In the genomic region with DNA sequence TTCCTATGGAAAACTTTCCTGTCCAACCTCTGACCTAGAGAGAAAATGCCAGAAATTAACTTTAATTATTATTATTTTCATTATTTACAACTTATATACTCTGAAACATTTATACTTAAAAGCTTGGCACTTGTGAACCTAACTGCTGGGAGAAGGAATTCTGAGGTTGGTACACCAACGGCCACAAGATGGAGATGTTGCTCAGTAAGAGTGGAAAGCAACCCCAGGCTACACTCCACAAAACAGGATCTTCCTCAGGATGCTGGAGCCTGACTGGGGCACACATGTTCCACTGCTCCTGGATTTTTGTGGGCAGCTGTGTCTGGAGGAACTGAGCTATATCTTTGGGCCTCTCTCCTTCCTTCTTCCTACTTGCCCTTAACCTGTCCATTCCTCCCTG, we compare ENCODE assay signal across 8 mouse cellular contexts. TPM values are rescaled to one million over a fixed set of nuclear protein-coding genes. Genes with fewer than 3 reads are reported as not detected.
DNase-seq lines count a peak whose midpoint lies in the region; ATAC-seq and TF ChIP-seq lines count a peak whose summit lies in the region.

No protein-coding gene starts in this region.

- TF ChIP-seq CTCF in bone marrow, adult 2 months (IDR thresholded peaks at IDR 0.05; ENCODE audit: control insufficient read depth, insufficient read depth, low read length): peak; percentile 16; the same call in 1 of the 2 replicates

- H3K4me1 ChIP-seq in forebrain, embryonic 14.5 days (ENCODE audit: control insufficient read depth, insufficient read depth, low read length): no peaks in the 10 kb centered on the region
- no peaks in the 10 kb centered on the region for H3K4me1 ChIP-seq in forebrain, embryonic 12.5 days
- H3K4me1 ChIP-seq in bone marrow, adult 2 months (ENCODE audit: control insufficient read depth, insufficient read depth, low read length): no peaks in the 10 kb centered on the region

- 12% methylated on average over 1 of the region's 1 CpGs for WGBS in forebrain, embryonic 14.5 days
- WGBS in forebrain, embryonic 12.5 days: 7% methylated on average over 1 of the region's 1 CpGs
- WGBS in bone marrow, adult 2 months: 36% methylated on average over 1 of the region's 1 CpGs

- DNase-seq in forebrain, embryonic 14.5 days (ENCODE audit: low spot score): peak; percentile 78
- DNase-seq in 416B (ENCODE audit: low read depth): peak; percentile 50
- DNase-seq in heart, postnatal 4 days: peak; percentile 43
- peak; percentile 26 for DNase-seq in lung, postnatal 25 days (ENCODE audit: low spot score)
- DNase-seq in gastrocnemius, adult 18-20 months (ENCODE audit: low spot score): no peak
- no peak for DNase-seq in testis, postnatal 10 days (ENCODE audit: low spot score)

- H3K9me3 ChIP-seq in forebrain, embryonic 14.5 days (replicated peaks; ENCODE audit: control insufficient read depth, low read length): no peaks in the 10 kb centered on the region
- H3K9me3 ChIP-seq in forebrain, embryonic 12.5 days: no peaks in the 10 kb centered on the region

- H3K36me3 ChIP-seq in forebrain, embryonic 14.5 days (ENCODE audit: control insufficient read depth, insufficient read depth, low read length): peaks cover 37% of the 10 kb centered on the region
- peaks cover 11% of the 10 kb centered on the region for H3K36me3 ChIP-seq in forebrain, embryonic 12.5 days (replicated peaks)

- no peak overlapping the region for H3K4me2 ChIP-seq in forebrain, embryonic 14.5 days (ENCODE audit: low read length)
- no peak overlapping the region for H3K4me2 ChIP-seq in forebrain, embryonic 12.5 days

- no peak for TF ChIP-seq POLR2A in bone marrow, adult 2 months (IDR thresholded peaks at IDR 0.05; ENCODE audit: borderline replicate concordance, control insufficient read depth, low read depth, low read length)

- no peaks in the 10 kb centered on the region for H3K27me3 ChIP-seq in forebrain, embryonic 14.5 days (replicated peaks; ENCODE audit: control insufficient read depth, insufficient read depth, low read length)
- no peaks in the 10 kb centered on the region for H3K27me3 ChIP-seq in forebrain, embryonic 12.5 days

- no peak overlapping the region for H3K4me3 ChIP-seq in forebrain, embryonic 14.5 days (ENCODE audit: low read depth, low read length)
- no peak overlapping the region for H3K4me3 ChIP-seq in forebrain, embryonic 12.5 days (replicated peaks)
- no peak overlapping the region for H3K4me3 ChIP-seq in bone marrow, adult 2 months (replicated peaks; ENCODE audit: control insufficient read depth, low read depth, low read length)

- ATAC-seq in forebrain, embryonic 14.5 days: 0 out of 2 replicates have a peak, but pooled peaks have one; percentile 32
- ATAC-seq in forebrain, embryonic 12.5 days (ENCODE audit: low FRiP score): no peak

- no peak overlapping the region for H3K27ac ChIP-seq in forebrain, embryonic 14.5 days (ENCODE audit: low read depth, low read length)
- H3K27ac ChIP-seq in forebrain, embryonic 12.5 days: no peak overlapping the region
- H3K27ac ChIP-seq in bone marrow, adult 2 months (ENCODE audit: control insufficient read depth, insufficient read depth, low read depth, low read length, poor library complexity): no peak overlapping the region

- H3K9ac ChIP-seq in forebrain, embryonic 14.5 days (ENCODE audit: low read length): no peak overlapping the region
- H3K9ac ChIP-seq in forebrain, embryonic 12.5 days: no peak overlapping the region

RNA-seq across cellular contexts. Expression of a gene that starts 21.8 kb away (rescaled TPM):
- 98.6 and 130 TPM in 2 replicates for polyA plus RNA-seq in forebrain, embryonic 14.5 days (2014; fragmentation: Nextera tagmentation; extraction: Ambion mirVana)
- 84.0 and 87.5 TPM in 2 replicates for polyA plus RNA-seq in forebrain, embryonic 12.5 days (2016; fragmentation: Nextera tagmentation; extraction: Ambion mirVana)
- 7.3 and 18.2 TPM in 2 replicates for polyA plus RNA-seq in bone marrow, adult 2 months (2011; ENCODE audit: insufficient read depth, insufficient read length, low replicate concordance, missing spikeins)
- 10 to 100 TPM; 62.5 to 67.0 TPM for total RNA-seq in heart, postnatal 4 days (2021)
- 100 to 1,000 TPM; 158 to 191 TPM for total RNA-seq in gastrocnemius, adult 18-20 months (2021)

RNA-seq across cellular contexts. Expression of a gene that starts 21.9 kb away (rescaled TPM):
- polyA plus RNA-seq in forebrain, embryonic 14.5 days (2014; fragmentation: Nextera tagmentation; extraction: Ambion mirVana): 21.9 and 23.8 TPM in 2 replicates
- 20.7 and 22.6 TPM in 2 replicates for polyA plus RNA-seq in forebrain, embryonic 12.5 days (2016; fragmentation: Nextera tagmentation; extraction: Ambion mirVana)
- polyA plus RNA-seq in bone marrow, adult 2 months (2011; ENCODE audit: insufficient read depth, insufficient read length, low replicate concordance, missing spikeins): 11.9 and 24.4 TPM in 2 replicates
- total RNA-seq in heart, postnatal 4 days (2021): 10 to 100 TPM; 28.8 to 31.1 TPM
- 10 to 100 TPM; 31.8 to 33.3 TPM for total RNA-seq in gastrocnemius, adult 18-20 months (2021)

Comparison
In these comparisons a context has a peak if more than half of its experiments do, and no peak if none do; other contexts are left out.
1. DNase-seq: peak in forebrain, embryonic 14.5 days (single experiment), 416B (single experiment), heart, postnatal 4 days (single experiment) and lung, postnatal 25 days (single experiment); none in gastrocnemius, adult 18-20 months (single experiment) and testis, postnatal 10 days (single experiment).